Mouse (Mus musculus) intestine, postnatal 0 days (tissue): Measurements from ENCODE around the gene Trhde. TPM values are rescaled to one million over a fixed set of nuclear protein-coding genes. Genes with fewer than 3 reads are reported as not detected.

ENCODE experiments used
- ATAC-seq: fragments of 200-750 bp; cut with Nextera tagmentation; 2 replicates; pipeline ENCODE4 v1.8.0; 2017; ENCODE audit warnings: mild to moderate bottlenecking, moderate TSS enrichment, moderate library complexity
- H3K27ac ChIP-seq: fragments of 300-500 bp; sonication (generic); 2 replicates; pipeline ENCODE4 v1.5.1; 2014; ENCODE audit warnings: mild to moderate bottlenecking, low read depth, low read length, moderate library complexity
- H3K27me3 ChIP-seq: fragments of 300-500 bp; sonication (generic); replicated peaks from 2 replicates; pipeline ENCODE4 v1.6.1; 2014; ENCODE audit warnings: low read length, mixed read lengths; ENCODE audit not compliant: control insufficient read depth, insufficient read depth
- H3K36me3 ChIP-seq: fragments of 300-500 bp; sonication (generic); 2 replicates; pipeline ENCODE4 v1.6.1; 2014; ENCODE audit warnings: mild to moderate bottlenecking, moderate library complexity; ENCODE audit not compliant: control insufficient read depth, insufficient read depth
- H3K4me1 ChIP-seq: fragments of 300-500 bp; sonication (generic); replicated peaks from 2 replicates; pipeline ENCODE4 v1.6.1; 2014; ENCODE audit warnings: antibody characterized with exemption, low read length, mixed read lengths; ENCODE audit not compliant: control insufficient read depth, insufficient read depth
- H3K4me2 ChIP-seq: fragments of 300-500 bp; sonication (generic); replicated peaks from 2 replicates; pipeline ENCODE4 v1.6.1; 2014; ENCODE audit warnings: low read depth, mild to moderate bottlenecking, moderate library complexity
- H3K4me3 ChIP-seq: fragments of 300-500 bp; sonication (generic); 2 replicates; pipeline ENCODE4 v1.5.1; 2014; ENCODE audit warnings: low read depth, low read length
- H3K9ac ChIP-seq: fragments of 300-500 bp; sonication (generic); 2 replicates; pipeline ENCODE4 v1.6.1; 2014; ENCODE audit warnings: mild to moderate bottlenecking, low read depth, low read length
- H3K9me3 ChIP-seq: fragments of 300-500 bp; sonication (generic); 2 replicates; pipeline ENCODE4 v1.6.1; 2016; ENCODE audit warnings: mixed run types; ENCODE audit not compliant: control insufficient read depth
- CTCF ChIP-seq: sonication (generic); IDR thresholded peaks from 2 replicates; pipeline ENCODE4 v1.5.1; 2016; ENCODE audit warnings: low read depth, mild to moderate bottlenecking, control low read depth, antibody characterized with exemption, moderate library complexity
- WGBS: fragments of 180-500 bp; shearing (Covaris S2); extraction: QIAGEN DNeasy Blood & Tissue Kit; methylation state at CpG from one replicate; pipeline ENCODE4 v1.1.7; 2014; 5-methylcytosine and 5-hydroxymethylcytosine counted together
- polyA plus RNA-seq: library from polyadenylated mRNA; unstranded; fragments of >200 nt; fragmentation: Nextera tagmentation; extraction: Ambion mirVana; gene quantifications from 2 replicates; pipeline ENCODE4 v1.2.1, GENCODE M21; 2015

Gene Trhde
- polyA plus RNA-seq, 1 experiment from 2014 or later = 0.13 TPM

DNA sequence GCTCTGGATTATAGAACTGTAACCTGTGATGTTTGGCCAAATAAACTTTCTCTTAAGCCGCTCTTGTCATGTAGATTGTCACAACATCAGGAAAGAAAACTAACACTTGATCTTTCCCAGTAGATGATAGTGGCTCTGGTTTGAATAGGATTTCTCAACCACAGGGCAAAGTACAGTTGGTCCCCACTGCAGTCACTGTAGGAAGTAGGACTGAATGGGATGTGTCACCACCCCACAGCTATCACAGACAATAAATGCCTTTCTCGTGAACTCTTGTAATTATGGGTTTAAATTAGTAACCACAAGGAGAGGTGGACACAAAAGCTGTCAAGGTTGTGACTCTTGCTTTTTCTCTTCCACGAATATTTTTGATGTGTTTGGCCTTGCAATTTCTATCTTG is 431.3 kb downstream of the Trhde start:
- Histone ChIP-seq H3K4me2 (no peak overlapping the region), H3K27me3 (no peaks in the 10 kb centered on the region), H3K4me1 (no peaks in the 10 kb centered on the region), H3K27ac (no peak overlapping the region), H3K36me3 (no peaks in the 10 kb centered on the region), H3K9me3 (no peaks in the 10 kb centered on the region), H3K9ac (no peak overlapping the region), H3K4me3 (no peak overlapping the region)
- WGBS = 56% methylated on average over 3 of the region's 3 CpGs
- ATAC-seq = no peak
- TF ChIP-seq CTCF = no peak

DNA sequence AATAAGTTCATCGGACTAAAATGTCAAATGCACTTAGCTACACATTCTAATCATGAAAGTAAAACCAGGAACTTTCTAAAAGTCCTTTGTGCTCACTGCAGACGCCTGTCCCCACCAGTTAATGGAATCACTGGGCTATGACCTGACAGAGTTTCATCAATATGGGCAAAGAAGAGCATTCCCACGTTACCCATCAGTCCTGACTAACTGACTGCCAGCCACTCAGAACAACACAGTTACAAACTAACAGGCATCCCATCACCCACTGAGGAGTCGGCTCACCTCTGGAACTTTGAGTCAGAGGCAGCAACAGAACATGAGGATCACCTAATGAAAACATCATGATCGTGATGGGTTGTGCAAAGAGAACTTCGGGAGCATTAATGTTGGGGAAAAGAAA is 438.7 kb downstream of the Trhde start:
- 77% methylated on average over 6 of the region's 6 CpGs for WGBS
- H3K36me3 ChIP-seq = no peaks in the 10 kb centered on the region

DNA sequence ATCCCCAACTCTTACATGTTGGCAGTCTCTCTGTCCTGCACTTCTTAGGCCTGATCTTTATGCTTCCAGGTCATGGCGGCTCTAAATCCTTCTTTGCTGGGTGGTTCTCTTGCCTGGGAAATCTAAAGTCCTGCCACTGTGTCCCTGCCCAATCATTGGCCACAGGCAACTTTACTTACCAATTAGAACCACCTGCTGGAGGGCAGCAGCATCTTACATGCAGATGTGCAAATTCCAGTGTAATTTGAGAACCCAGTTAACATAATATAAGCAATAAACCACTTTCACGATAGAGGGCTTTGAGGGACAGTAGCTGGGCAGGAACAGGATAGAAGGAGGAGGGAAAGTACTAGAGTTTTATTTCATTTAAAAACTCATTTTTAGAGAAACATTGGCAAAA is 439.5 kb downstream of the Trhde start:
- H3K9ac ChIP-seq = no peak overlapping the region
- no peaks in the 10 kb centered on the region for H3K9me3 ChIP-seq
- no peaks in the 10 kb centered on the region for H3K27me3 ChIP-seq
- H3K27ac ChIP-seq = no peak overlapping the region
- ATAC-seq = no peak
- H3K4me2 ChIP-seq = no peak overlapping the region
- WGBS = 68% methylated on average over 2 of the region's 2 CpGs
- no peak overlapping the region for H3K4me3 ChIP-seq
- no peaks in the 10 kb centered on the region for H3K36me3 ChIP-seq
- no peak for TF ChIP-seq CTCF
- H3K4me1 ChIP-seq = no peaks in the 10 kb centered on the region

More for the DNA sequence above, 438.7 kb downstream of the Trhde start:
- no peak for TF ChIP-seq CTCF
- Histone ChIP-seq H3K27me3 (no peaks in the 10 kb centered on the region), H3K9me3 (no peaks in the 10 kb centered on the region), H3K9ac (no peak overlapping the region), H3K4me2 (no peak overlapping the region), H3K27ac (no peak overlapping the region), H3K4me1 (no peaks in the 10 kb centered on the region), H3K4me3 (no peak overlapping the region)
- ATAC-seq = no peak
